Mouse (Mus musculus): ENCODE data around the gene Clstn3. TPM values are rescaled to one million over a fixed set of nuclear protein-coding genes. Genes with fewer than 3 reads are reported as not detected.
"Not testable (repeated sequence)": the region's sequence is repeated elsewhere in the genome, so short reads cannot be mapped to it uniquely, and the experiment has no call there.

Clstn3 gene
- total RNA-seq, 2 experiments from 2014 or later, result 0.24 to 1.5 TPM

DNA sequence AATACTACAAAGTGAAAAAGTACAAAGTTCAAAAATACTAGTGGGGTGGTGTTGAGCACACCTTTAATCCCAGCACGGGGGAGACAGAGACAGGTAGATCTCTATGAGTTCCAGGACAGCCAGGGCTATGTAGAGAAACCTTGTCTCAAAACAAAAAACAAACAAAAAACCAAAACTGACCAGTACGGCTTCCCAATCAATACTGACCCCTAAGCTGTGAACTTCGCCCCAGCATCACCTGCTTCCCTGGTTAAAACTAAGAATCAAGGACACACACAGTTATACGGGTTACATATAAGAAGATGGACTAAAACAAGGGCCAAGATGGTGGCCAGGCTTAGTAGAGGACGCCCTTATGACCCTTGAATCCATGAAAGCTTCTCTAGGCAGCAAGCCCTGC is 8.4 kb downstream of the Clstn3 start:
- no peak for DNase-seq
- intact Hi-C loops (cut with DNase I), result no loop called here

DNA sequence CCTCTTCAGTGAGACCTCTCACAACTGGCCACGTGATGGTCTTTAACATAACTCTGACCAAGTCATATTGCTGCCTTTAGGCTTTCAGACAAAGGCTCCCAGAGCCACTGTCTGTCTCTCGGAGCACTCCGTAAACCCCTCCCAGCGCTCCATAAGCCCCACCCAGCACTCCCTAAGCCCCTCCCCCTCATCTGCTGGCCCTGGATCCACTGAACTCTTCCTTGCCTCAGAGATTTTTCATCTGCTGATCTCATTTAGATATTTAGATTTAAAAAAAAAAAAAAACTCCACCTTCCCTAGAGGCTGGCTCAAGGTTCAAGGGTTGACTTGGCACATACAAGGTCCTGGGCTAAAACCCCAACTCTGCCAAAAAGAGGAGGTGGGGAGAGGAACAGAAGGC is 10.8 kb downstream of the Clstn3 start:
- intact Hi-C loops (cut with DNase I), result no loop called here
- no peak for DNase-seq

DNA sequence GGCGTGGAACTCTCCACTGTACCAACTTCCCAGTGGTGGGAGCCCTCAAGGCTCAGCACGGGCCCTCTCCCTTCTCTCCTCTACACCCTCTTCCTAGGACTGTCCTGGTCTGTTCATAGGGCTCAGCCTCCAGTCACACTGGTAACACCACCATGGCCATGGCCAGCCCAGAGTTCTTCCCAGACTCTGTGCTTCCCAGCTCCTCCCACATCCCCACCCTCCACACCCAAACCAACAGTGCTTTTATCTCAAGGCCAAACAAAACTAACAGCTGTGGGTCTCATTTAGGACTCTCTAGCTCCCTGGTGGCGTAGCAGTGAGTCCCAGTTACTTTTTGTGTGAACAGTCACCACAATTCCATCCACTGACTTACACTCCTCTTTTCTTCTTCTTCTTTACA is 12.6 kb downstream of the Clstn3 start:
- no peak for DNase-seq
- intact Hi-C loops (cut with DNase I), result no loop called here

DNA sequence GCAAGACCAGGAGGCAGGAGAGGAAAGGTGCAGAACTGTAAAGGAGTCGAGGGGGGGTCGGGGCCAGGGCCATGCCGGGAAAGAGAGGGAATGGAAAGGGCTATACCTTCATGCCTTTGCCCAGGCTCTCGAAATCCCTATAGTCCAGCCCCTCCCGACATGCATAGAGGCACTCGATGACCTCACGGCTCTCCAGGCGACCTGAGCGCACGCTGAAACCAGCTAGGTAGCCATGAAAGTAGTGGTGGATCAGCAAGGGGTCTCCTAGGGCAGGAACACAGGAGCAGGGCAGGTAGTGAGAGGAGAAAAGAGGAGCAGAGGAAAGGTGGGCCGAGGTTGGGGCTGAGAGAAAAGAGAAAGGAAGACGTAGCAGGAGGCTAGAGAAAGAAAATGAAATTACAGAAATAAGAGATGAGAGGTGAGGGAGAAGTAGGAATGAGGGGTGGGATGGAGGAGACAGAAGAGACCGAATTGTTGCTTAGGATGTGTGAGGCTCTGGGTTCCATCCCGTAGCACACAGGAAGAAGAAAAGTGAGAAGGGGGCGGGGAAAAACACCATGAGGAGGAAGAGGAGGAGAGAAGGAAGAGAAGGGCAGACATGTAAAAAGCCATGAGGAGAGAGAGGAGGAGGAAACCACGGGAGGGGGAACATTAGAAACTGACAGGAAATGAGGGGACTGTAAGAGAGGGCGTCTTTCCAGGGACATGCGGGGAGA is 14.8 kb downstream of the Clstn3 start:
- no peak for DNase-seq
- intact Hi-C loops (cut with DNase I), result no loop called here

DNA sequence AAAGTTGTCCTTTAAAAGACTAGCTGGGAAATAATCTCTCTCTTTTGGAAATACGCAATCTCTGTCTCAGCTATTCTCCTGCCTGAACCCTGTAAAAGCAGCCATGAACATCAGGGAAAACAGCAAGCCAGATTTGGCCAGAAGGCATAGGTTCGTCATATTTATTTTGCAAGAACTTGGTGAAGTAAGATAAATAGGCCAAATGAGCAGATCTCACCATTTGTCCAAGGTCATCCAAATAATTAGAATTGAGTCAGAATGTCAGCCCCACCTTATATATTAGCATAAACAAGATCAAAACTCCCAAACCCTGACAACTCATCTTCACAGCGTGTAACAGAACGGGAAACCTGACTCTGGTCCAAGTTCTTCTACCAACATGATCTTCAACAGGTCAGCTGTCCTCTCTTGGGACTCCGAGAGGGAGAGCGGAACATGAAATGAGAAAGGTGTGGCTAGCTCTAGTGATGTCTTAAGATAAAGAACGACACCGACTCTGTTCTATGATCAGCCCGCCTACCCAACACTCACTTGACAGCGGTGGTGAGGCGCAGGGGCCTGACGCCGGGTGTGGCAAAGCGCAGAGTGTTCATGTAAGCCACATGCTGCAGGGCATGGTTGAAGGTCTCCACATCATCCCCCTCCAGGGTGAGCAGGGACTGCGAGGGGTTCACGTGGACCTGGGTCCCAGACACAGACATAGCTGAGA is 15.5 kb downstream of the Clstn3 start:
- DNase-seq, result no peak
- intact Hi-C loops (cut with DNase I), result no loop called here

DNA sequence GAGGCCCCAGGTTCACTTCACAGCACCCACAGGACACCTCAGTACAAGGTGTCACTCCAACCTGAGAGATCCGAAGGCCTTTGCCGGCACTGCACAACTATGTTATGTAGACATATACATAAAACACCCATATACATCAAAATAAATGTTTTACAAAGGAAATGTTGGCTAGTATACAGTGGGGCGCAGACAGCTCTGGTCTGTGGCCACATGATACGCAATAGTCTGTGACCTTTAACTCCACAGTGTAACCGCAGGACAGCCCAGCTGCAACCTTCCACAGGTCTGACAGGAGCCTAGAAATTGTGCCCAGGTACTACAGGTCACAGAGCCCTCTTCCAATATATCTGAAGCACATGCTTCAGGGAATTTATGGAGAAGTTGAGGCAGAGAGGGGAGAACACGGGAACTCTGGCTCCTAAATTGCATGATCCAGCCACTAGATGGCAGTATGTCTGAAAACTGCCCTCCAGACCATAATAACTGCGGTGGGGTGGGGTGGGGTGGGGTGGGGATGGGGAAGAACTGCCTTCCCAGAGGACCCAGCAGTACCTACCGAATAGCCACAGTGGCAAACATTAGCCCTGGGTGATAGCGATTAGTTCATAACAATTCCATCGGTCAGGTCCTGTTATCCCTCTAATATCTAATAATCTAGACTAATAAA is 16.3 kb downstream of the Clstn3 start:
- DNase-seq, result no peak
- intact Hi-C loops (cut with DNase I), result no loop called here

DNA sequence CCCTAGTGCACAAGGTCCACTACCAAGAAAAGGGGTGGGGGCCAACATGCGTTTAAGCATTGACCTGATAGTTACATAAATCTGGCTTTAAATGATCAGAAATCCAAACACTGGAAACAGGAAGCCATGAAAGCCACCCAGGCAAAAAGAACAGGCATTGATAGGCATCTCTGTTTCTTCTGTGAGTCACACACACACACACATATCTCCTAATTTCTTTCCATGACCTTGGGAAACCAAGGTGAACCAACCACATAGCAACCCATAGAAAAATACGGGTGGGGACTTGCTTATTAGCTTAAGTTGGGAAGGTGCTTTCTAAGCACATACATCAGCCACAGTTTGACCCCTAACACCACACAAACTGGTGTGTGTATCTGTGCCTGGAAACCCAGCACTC is 17.2 kb downstream of the Clstn3 start:
- intact Hi-C loops (cut with DNase I), result no loop called here
- no peak for DNase-seq

DNA sequence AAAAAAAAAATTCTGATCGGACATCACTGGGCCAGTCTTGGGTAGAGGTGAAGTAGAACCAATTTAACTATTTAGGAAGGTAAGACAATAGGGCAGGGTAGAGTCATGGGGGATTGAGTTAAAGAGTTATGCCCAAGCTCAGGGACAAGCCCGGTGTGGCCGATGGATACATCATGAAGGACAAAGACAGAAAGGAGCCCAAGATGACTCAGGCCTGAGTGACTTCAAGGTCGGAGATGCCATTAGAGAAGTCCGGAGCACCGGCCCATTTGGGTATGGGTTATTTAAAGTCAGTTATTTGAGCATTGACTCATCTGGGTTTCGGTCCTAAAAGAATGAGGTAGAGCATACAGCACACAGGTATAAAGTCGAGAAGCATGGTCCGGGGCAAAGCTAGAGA is 18.1 kb downstream of the Clstn3 start:
- no peak for DNase-seq
- intact Hi-C loops (cut with DNase I), result no loop called here

DNA sequence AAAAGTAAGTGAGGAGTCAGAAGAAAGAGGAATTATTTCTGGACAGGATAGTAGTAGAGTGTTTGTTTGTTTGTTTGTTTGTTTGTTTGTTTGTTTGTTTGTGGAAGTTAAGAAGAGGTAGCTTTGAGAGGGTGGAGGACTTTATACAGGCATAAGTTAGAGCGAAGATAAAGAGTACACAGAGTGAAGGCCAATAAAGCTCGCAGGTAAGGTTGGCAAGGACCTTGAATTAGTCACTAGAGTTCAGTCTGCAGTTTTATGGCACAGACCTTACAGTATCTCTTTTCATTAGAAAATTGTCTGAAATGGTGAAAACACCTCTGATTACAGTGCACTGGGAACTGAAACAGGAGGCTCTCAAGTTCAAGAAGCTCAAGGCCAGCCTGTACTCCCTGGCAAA is 18.6 kb downstream of the Clstn3 start:
- intact Hi-C loops (cut with DNase I), result no loop called here
- no peak for DNase-seq

DNA sequence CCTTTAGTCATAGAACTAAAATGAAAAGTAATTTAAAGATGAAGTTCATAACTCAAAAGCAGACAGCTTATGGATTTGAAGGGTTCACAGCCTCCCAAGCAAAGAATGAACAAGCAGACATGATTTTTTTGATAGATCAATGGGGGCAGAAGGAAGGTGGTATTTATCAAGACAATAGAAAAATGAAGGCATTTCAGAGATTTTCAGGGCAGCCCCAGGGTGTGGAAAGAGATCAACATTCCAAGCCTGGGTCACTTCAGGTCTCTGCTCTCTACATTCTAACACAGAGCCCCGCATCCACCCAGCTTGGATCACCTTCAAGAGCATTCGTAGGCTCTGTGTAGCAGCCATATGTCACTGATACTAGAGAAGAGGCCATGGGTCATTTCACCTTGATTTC is 21.3 kb downstream of the Clstn3 start:
- DNase-seq, result no peak
- intact Hi-C loops (cut with DNase I), result no loop called here

DNA sequence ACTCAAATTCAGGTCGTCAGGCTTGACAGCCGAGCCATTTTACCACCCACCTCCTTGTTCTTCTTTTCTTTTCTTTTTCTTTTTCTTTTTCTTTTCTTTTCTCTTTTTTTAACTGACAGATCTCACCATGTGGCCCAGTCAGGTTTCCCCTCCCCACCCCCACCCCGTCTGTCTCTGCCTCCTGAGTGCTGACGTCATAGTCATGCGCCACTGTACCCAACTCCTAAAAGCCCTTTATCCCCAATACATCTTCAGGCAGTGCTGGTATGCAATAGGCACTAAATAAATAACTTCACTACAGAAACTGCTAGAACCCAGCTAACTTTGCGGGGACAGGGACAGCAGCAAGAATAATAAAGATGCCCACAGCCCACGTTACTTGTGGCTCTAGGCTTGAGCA is 28.3 kb downstream of the Clstn3 start:
- no peak for DNase-seq
- intact Hi-C loops (cut with DNase I), result no loop called here

DNA sequence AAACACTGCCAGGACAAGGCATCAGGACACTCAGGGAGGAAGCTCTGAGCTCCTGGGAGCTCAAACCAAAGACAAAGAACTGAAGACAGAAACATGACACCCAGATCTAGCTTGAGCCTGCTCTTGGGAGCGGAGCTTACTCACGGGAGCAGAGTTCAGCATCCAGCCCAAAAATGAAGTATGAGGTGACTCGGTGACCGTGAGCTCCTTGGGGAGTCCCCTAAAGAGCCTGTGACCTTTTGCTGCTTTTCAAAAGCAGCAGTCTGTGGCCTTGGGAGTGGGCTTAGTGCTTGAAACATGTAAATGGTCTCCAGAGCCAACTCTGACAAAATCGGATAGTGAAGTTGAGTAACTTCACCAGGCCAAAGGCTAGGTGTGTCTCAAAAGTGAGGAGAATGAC is 29.4 kb downstream of the Clstn3 start:
- no peak for DNase-seq
- intact Hi-C loops (cut with DNase I), result no loop called here

DNA sequence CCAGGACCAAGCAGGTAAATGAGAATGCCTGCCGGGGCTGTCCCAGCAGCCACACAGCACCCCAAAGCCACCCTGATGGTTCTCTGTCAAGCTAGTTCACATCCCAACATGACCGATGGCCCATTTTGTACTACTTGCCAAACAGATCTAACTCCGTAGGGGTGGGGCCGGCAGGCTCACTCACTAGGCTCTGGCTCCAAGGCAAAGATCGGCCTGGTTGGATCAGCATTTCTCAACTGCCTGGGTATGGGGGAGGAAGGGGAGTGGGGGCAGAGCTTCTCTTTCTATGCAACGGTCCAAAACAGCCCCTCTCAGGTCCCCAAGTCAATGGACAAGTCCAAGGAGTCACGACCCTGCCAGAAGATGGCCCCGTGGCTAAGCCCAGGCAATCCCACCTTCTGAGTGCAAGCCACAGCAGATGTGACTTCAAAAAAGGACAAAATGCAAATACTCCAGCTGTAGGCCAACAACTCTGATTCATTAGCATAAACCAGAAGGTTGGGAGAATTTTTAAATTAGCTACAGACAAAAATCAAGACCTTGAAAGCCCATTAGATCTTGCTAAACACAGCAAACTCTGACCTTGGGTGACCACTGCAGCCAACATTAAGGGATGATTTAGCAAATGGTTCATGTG is 30.8 kb downstream of the Clstn3 start:
- intact Hi-C loops (cut with DNase I), result no loop called here
- DNase-seq, result no peak

DNA sequence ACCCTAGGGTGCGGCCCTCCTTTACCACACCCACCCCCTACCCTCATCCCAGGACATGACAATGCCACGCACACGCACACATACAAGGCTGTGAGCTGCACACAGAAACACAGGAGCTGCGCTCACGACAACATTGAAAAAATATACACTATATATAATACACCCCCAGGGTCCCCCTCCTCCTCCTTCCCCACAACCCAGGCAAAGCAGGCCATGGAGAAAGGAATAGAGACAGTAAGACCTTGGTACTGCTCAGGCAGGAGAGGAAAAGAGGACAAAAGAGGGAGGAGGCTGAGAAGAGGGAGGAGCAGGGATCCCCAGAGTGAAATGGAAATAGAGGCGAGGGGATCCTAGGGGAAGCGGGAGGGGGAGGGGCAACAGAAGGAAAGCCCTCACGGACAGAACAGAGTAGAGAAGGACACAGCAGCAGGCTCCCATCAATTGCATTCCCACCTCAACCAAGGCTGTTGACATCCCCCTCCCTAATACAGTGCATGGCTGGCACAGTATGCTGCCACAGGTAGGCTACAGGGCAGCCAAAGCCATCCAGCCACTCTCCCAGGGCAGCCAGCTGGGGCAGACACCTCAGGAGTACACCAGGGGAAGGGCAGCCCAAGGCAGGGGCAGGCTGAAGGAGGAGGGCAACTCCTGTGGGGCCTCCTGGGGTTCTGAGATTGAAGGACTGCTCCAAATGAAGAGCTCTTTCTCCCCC is 33.7 kb downstream of the Clstn3 start:
- intact Hi-C loops (cut with DNase I), result no loop called here
- no peak for DNase-seq

DNA sequence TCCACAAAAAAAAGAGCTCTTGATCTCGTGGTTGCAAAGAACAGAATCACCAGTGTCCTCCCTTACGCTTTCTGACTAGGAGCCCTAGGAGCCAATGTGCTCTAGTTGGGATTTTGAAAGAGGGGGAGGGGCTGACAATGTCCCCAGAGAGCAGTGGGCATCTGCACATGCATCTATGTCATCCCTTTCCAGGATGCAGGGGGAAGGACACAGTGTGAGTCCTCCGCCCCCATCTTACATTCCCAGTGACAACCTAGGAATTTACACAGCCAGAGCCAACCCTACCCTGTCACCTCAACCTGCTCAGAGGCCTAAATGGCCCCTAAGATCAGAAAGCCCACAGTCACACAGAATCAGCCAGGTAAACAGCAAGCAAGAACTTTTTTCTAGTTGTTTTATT is 34.2 kb downstream of the Clstn3 start:
- intact Hi-C loops (cut with DNase I), result no loop called here
- no peak for DNase-seq

DNA sequence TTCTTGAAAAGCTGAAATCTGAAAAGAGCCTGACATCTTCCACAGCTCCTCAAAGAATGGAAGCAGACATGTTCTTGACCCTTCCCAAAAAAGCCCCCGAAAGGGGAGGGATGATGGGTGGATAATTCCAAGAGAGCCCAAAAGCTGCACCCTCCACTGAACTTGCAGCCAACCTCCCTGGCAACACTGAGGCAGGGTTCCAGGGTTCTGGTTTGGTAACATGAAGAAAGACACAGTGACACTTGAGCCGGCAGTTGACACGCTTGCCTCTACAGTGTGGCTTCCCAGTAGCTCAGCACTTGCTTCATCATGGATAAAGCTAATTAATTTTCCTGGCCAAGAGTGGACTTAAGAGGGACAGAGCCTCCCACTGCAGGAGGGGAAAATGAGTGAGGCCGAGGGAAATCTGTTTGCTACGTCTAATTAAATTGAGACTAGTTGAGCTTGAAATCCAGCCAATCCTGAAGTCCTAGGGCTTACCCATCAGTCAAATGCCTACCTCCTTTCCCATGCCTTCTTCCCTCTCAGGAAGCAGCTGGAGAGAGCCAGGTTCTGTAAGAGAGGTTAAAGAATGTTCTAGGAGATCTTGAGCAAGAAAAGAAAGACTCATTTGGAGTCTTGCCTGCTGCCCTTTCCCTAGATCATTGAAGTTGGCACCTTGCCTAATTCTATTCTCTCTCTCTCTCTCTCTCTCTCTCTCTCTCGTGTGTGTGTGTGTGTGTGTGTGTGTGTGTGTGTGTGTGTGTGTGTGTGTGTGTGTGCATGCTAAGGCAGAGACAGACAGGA is 36.6 kb downstream of the Clstn3 start:
- intact Hi-C loops (cut with DNase I), result no loop called here
- no peak for DNase-seq

DNA sequence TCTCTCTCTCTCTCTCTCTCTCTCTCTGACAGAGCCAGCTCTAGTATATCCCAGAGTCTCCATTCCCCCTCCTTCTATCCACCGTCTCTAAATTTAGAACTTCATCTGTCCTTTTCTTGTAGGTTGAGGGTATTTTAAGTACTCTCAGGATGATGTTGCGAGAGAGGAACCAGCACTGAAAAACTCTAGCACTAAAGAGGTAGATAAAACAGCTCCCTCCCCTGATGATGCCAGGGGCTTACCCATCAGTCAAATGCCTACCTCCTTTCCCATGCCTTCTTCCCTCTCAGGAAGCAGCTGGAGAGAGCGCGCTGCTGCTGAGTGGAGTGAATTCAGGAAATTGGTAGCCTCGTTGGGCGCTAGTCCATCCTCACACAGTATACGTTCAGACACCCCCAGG is 37.3 kb downstream of the Clstn3 start:
- intact Hi-C loops (cut with DNase I), result no loop called here
- no peak for DNase-seq

DNA sequence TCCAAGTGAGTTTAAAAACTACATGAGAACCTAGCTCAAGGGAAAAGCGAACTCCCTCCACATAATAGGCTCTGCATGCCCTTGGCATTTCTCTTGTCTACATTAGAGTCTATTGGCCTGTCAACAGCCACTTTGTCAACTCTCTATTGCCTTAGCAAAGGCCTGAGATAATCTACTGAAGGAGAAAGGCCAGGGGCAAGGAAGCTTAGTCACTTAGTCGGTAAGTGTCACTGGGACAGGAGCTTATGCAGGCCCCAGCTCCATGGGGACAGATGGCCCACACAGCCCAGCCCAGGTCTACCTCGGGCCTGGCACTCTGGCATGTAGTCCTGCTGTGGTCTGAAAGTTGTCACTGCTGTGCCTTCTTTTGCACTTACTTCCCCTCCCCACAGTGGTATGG is 38.0 kb downstream of the Clstn3 start:
- intact Hi-C loops (cut with DNase I), result no loop called here
- DNase-seq, result no peak

DNA sequence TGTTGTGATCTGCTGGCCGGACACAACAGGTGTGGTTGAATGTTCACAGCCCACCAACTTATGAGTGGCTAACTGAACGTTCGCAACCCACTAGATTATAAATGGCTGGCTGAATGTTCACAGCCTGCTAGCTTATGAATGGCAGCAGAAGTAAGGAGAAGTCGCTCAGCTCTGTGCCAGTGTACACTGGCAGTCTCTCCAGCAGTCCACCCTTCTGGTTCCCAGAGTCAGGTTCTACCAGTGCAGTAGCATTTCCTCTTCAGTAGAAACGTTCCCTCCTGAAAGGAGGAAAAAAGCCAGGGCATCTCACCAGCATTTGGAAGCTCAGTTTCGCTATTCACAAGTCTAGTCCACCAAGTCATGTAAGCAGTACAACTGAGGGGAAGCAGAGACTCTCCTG is 39.1 kb downstream of the Clstn3 start:
- intact Hi-C loops (cut with DNase I), result no loop called here

DNA sequence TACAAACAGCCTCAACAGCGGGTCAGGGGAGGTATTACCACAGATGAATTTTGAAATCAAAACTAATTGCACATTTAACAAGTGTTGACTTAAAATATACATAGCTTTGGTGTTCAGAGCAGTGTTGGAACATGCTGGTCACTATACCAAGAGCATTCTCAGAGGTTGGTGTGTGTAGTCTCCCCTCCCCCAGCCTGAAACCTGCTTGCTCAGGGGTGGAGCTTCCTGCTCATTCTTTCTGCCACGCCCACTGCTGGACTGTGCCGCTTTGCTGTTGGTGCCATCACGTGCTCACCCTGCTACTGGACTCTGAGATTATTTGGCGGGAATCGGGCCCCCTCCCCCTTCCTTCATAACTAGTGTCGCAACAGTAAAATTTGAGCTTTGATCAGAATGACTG is 39.6 kb downstream of the Clstn3 start:
- DNase-seq; intact Hi-C loops (cut with DNase I): not testable (repeated sequence)

More for the DNA sequence above, 39.1 kb downstream of the Clstn3 start:
- DNase-seq, result no peak
